Mouse (Mus musculus) thymus, adult 2 months (tissue): ENCODE results near the gene Tmbim6. TPM values are rescaled to one million over a fixed set of nuclear protein-coding genes. Genes with fewer than 3 reads are reported as not detected.

Experiments
- DNase-seq: peaks from one replicate; pipeline ENCODE4 v3.0.0; 2021
- H3K27ac ChIP-seq: fragments of 200-500 bp; 2 replicates; pipeline ENCODE4 v1.5.1; 2012; ENCODE audit warnings: low read length, control low read depth; ENCODE audit not compliant: control insufficient read depth, insufficient read depth
- H3K27me3 ChIP-seq: fragments of 200-500 bp; 2 replicates; pipeline ENCODE4 v1.6.1; 2012; ENCODE audit warnings: mild to moderate bottlenecking, low read length, moderate library complexity, mixed read lengths; ENCODE audit not compliant: control insufficient read depth, insufficient read depth
- H3K36me3 ChIP-seq: fragments of 200-500 bp; 2 replicates; pipeline ENCODE4 v1.6.1; 2012; ENCODE audit warnings: mild to moderate bottlenecking, low read length, moderate library complexity; ENCODE audit not compliant: control insufficient read depth, insufficient read depth
- H3K4me1 ChIP-seq: fragments of 200-500 bp; replicated peaks from 2 replicates; pipeline ENCODE4 v1.6.1; 2012; ENCODE audit warnings: low read length; ENCODE audit not compliant: control insufficient read depth, insufficient read depth
- H3K4me3 ChIP-seq: fragments of 200-500 bp; 2 replicates; pipeline ENCODE4 v1.5.1; 2012; ENCODE audit warnings: mild to moderate bottlenecking, low read length, control low read depth, moderate library complexity; ENCODE audit not compliant: control insufficient read depth, insufficient read depth
- CTCF ChIP-seq: fragments of 200-500 bp; IDR thresholded peaks from 2 replicates; pipeline ENCODE4 v1.5.1; 2012; ENCODE audit warnings: mild to moderate bottlenecking, control low read depth, low read length, moderate library complexity, borderline replicate concordance; ENCODE audit not compliant: control insufficient read depth, poor library complexity, insufficient read depth; ENCODE audit errors: extremely low read depth
- POLR2A ChIP-seq: fragments of 200-500 bp; IDR thresholded peaks from 2 replicates; pipeline ENCODE4 v1.6.1; 2012; ENCODE audit warnings: mild to moderate bottlenecking, low read length, control low read depth, moderate library complexity; ENCODE audit not compliant: control insufficient read depth, poor library complexity, insufficient read depth; ENCODE audit errors: extremely low read depth
- WGBS: fragments of 180-500 bp; shearing (Covaris S2); methylation state at CpG from one replicate; pipeline ENCODE4 v1.1.7; 2018; 5-methylcytosine and 5-hydroxymethylcytosine counted together
- polyA plus RNA-seq: library from polyadenylated mRNA; depleted of rRNA; stranded (reverse); fragments of >200 nt; gene quantifications from 2 replicates; pipeline ENCODE4 v1.2.3, GENCODE M21; 2012

The Tmbim6 gene
- polyA plus RNA-seq, 1 experiment = 818 TPM

DNA sequence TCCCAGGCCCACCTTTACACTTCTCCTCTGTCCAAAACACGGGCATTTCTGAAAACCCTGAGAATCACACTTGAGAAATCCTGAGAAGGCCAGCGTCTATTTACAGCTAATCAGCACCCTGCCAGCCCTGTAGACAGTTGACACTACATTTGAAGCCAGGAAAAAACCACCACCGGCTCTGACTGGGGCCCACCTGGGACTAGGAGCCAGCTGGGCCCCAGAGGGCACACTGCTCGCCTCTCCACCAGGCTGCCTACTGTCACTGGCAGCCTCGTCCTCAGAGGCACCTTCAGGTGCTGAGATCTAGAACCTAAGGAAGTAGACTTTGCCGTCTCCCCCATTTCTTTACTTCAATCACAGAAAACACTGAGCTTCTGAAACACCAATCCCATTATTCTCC, 37.0 kb upstream of the Tmbim6 start:
- Histone ChIP-seq H3K4me1 (peaks cover 16% of the 10 kb centered on the region), H3K36me3 (no peaks in the 10 kb centered on the region), H3K27me3 (no peaks in the 10 kb centered on the region), H3K4me3 (no peak overlapping the region), H3K27ac (peak overlapping the region; percentile 31; the same call in 1 of the 2 replicates)
- 13% methylated on average over 6 of the region's 6 CpGs for WGBS
- DNase-seq = peak; percentile 59
- TF ChIP-seq POLR2A = no peak
- 0 out of 2 replicates have a peak, but pooled peaks have one; percentile 25 for TF ChIP-seq CTCF

DNA sequence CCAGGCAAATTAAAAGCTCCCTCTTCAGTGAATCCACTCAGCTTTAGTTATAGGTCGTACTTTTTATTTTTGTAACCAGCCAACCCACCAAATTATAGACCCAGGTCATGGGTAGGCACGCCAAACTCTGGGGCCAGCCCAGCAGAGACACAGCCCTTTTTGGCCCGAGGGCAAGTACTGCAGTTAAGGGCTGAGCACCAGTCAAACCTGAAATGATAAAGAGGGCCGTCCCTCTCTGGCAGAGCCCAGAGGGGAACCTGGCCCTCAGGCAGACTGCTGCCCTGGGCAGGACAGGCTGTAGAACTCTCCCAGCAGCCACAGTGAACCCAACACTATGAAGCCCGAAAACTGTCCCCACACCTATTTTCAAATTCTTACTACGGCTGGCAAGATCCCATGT, 36.2 kb upstream of the Tmbim6 start:
- no peak overlapping the region for H3K4me3 ChIP-seq
- TF ChIP-seq CTCF (no peak), POLR2A (no peak)
- H3K27me3 ChIP-seq = no peaks in the 10 kb centered on the region
- DNase-seq = no peak
- H3K36me3 ChIP-seq = no peaks in the 10 kb centered on the region
- H3K27ac ChIP-seq = no peak overlapping the region
- WGBS = 89% methylated on average over 6 of the region's 6 CpGs
- peaks cover 16% of the 10 kb centered on the region for H3K4me1 ChIP-seq

DNA sequence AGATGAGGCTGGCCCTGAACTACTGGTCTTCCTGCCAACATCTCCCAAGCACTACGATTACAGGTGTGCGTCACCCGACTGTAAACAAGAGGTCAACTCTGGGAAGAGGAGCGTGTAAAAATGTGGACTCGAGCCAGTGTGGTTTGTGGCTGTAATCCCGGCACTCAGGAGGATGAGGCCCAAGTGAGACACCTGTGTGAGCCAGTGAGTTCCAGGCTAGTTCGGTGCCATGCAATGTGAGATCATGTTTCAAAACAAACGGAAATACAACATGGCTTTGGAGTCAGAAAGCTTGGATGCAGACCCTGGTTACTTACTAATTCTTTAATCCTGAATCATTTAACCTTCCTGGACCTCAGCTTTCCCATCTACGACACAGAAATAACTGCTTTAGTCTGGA, 33.7 kb upstream of the Tmbim6 start:
- TF ChIP-seq POLR2A (no peak), CTCF (no peak)
- WGBS = 87% methylated on average over 9 of the region's 9 CpGs

DNA sequence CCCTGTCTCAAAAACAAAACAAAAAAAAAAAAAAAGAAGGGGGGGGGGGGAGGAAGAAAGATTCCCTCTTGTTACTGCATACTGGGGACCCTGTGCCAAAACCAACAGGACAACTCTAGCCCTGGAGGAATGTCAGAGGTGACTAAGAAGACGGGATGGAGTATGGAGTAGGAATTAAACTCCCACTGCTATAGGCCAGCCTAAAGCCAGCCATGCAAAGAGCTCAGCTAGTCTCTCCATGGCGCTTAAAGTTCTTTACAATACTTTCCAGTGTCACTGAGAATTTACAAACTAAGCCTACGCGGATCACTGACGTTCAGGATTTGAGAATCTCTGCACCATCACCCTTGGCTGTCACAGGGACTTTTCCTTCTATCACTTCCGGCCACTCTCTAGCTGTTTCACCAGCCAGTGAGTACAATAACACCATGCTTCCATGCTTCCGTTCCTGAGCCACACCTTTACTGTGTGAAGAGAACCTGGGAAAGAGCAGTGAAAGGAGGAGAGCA, 28.6 kb upstream of the Tmbim6 start:
- Histone ChIP-seq H3K4me3 (no peak overlapping the region), H3K36me3 (no peaks in the 10 kb centered on the region), H3K27me3 (no peaks in the 10 kb centered on the region), H3K27ac (no peak overlapping the region), H3K4me1 (peaks cover 18% of the 10 kb centered on the region)
- DNase-seq = no peak
- WGBS = 91% methylated on average over 7 of the region's 7 CpGs
- TF ChIP-seq POLR2A = no peak
- TF ChIP-seq CTCF = no peak

More for the DNA sequence above, 33.7 kb upstream of the Tmbim6 start:
- Histone ChIP-seq H3K4me1 (peaks cover 15% of the 10 kb centered on the region), H3K36me3 (no peaks in the 10 kb centered on the region), H3K27ac (no peak overlapping the region), H3K4me3 (no peak overlapping the region), H3K27me3 (no peaks in the 10 kb centered on the region)
- DNase-seq = no peak

DNA sequence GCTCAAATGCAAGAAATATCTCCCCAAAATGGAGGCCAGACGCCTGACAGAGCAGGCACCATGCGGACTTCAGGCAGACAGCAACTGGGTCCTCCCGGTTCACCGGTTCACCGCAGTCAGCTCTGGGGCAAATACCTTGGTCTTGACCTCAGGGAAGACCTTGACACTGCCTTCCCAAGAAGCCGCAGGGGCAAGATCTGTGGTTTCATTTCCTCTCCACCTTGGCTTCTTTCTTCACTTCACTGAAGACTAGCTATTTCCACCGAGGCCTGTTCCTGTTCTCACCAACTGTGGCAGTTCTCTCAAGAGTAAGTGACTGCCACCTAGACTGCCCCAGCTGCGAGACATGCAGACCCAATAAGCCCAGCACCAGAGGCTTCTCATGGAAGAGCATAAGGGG, 27.8 kb upstream of the Tmbim6 start:
- no peak for TF ChIP-seq CTCF
- no peak for TF ChIP-seq POLR2A
- Histone ChIP-seq H3K4me3 (peak overlapping the region; percentile 25), H3K27ac (peak overlapping the region; percentile 68), H3K27me3 (no peaks in the 10 kb centered on the region), H3K4me1 (peaks cover 18% of the 10 kb centered on the region), H3K36me3 (no peaks in the 10 kb centered on the region)
- peak; percentile 61 for DNase-seq
- WGBS = 2% methylated on average over 8 of the region's 8 CpGs

DNA sequence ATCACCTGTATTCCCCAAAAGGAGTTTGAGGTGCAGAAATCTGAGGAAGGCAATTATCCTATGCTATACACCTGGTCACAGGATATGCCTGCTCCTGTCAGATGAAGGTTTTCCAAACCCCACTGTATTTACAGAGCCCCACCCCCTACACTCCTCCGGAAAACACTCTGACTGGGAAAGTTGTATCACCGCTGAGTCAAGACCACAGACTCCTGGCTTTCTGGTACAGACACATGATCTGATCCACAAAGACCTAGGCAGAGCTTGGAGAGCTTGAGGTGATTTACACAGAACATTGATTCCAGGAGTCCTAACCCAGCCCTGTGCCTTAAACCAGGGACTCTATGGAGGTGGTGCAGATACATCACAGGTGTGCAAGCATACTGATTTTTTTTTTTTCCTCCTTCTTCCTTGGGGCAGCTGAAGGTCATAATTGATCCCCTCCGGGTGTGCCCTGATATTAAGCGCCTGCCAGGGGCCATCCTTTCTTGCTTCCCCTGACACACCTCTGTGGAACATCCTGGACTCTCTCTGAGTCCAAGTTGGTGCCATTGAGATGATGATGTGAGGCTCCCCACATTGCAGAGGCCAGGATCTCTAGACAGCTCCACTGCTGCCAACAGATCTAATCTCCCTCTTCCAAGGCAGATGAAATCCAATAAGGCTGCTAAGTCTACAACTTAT, 24.0 kb upstream of the Tmbim6 start:
- Histone ChIP-seq H3K36me3 (no peaks in the 10 kb centered on the region), H3K4me3 (no peak overlapping the region), H3K27me3 (no peaks in the 10 kb centered on the region), H3K27ac (no peak overlapping the region), H3K4me1 (peaks cover 21% of the 10 kb centered on the region)
- no peak for TF ChIP-seq CTCF
- no peak for TF ChIP-seq POLR2A
- DNase-seq = no peak
- WGBS = 80% methylated on average over 4 of the region's 4 CpGs
